Mouse (Mus musculus): ENCODE data around the gene Tia1. TPM values are rescaled to one million over a fixed set of nuclear protein-coding genes. Genes with fewer than 3 reads are reported as not detected.

Gene Tia1
- 130 and 160 TPM in 2 replicates for polyA plus RNA-seq (2014; fragmentation: Nextera tagmentation; extraction: Ambion mirVana)

DNA sequence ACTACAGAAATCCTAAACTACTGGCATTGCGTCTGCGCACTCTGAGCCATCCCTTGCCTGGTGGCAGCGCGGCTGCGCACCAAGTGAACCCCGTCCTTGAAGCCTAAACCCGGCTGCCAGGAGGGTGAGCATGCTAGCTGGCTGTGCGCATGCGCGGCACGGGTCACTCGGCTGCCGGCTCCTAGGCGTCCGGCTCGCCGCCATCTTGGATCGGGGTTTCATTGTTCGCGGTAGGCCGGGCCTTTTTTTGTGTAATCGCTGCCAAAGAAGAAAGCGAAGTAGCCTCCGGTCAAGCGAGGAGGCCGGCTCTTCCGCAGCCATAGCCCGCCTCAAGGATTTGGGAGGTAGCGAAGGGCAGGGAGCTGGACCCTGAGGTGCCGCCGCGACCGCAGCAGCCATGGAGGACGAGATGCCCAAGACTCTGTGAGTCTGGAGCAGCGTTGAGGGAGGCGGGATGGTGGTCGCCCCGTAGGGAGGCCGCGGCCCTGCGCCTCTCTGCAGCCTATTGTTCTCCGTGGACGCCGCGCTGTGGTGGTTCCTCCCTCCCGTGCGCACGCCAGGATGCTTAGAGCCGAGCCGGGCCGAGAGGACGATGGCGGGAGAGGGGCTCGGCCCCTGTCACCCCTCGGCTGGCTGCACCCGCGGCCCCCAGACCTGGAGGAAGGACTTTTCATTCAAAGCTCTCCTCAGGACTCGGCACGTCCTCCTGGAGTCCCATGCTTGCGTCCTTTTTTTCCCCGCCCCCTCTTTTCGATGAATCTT lies at the start of gene Tia1:
Gene Tia1 (plus strand): TSS at position 120 of the 762 bp plus-strand sequence.
- peak within 1 kb of the TSS; percentile 100 for H3K27ac ChIP-seq (replicated peaks; ENCODE audit: low read depth, low read length)
- H3K36me3 ChIP-seq (ENCODE audit: control insufficient read depth, insufficient read depth, low read length): peaks cover 14% of the 10 kb centered on the region
- no peaks in the 10 kb centered on the region for H3K27me3 ChIP-seq (replicated peaks; ENCODE audit: control insufficient read depth, insufficient read depth, low read length)
- peaks cover 5% of the 10 kb centered on the region for H3K4me1 ChIP-seq (ENCODE audit: control insufficient read depth, insufficient read depth, low read length)
- WGBS: 1% methylated on average over 47 of the region's 62 CpGs
- peak within 1 kb of the TSS; percentile 87 for H3K4me3 ChIP-seq (ENCODE audit: low read depth, low read length)
- peak within 1 kb of the TSS; percentile 68 for H3K4me2 ChIP-seq (ENCODE audit: low read depth, low read length)
- H3K9ac ChIP-seq (ENCODE audit: low read depth, low read length): peak within 1 kb of the TSS; percentile 99
- peak; percentile 99 for DNase-seq (ENCODE audit: low spot score)
- H3K9me3 ChIP-seq (ENCODE audit: control insufficient read depth, low read length): no peaks in the 10 kb centered on the region
- ATAC-seq (ENCODE audit: low read depth): peak; percentile 97

DNA sequence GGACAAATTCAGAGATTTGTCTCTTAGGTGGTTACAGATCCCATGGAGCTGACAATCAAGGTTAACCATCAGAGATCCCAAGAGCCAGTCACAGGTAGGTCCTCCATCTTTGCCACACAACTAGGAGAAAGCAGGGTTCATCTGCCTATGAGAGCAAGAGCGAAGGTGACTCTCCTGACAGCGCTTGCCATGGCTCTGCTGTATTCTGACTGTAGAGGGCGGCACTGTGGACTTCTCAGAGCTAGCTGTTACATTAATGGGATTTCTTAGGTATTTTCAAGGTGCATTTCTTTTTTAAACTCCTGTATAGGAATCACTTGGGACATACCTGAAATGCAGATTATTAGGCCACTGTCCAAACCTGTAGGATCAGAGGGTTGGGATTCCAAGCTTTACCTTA lies 49.1 kb upstream of the Tia1 start:
- 50% methylated on average over 3 of the region's 3 CpGs for WGBS
- H3K9ac ChIP-seq (ENCODE audit: low read depth, low read length): no peak overlapping the region
- no peaks in the 10 kb centered on the region for H3K27me3 ChIP-seq (replicated peaks; ENCODE audit: control insufficient read depth, insufficient read depth, low read length)
- no peak overlapping the region for H3K27ac ChIP-seq (replicated peaks; ENCODE audit: low read depth, low read length)
- no peaks in the 10 kb centered on the region for H3K36me3 ChIP-seq (ENCODE audit: control insufficient read depth, insufficient read depth, low read length)
- no peak overlapping the region for H3K4me2 ChIP-seq (ENCODE audit: low read depth, low read length)
- ATAC-seq (ENCODE audit: low read depth): no peak
- no peak overlapping the region for H3K4me3 ChIP-seq (ENCODE audit: low read depth, low read length)
- H3K9me3 ChIP-seq (ENCODE audit: control insufficient read depth, low read length): no peaks in the 10 kb centered on the region
- no peak for DNase-seq (ENCODE audit: low spot score)
- H3K4me1 ChIP-seq (ENCODE audit: control insufficient read depth, insufficient read depth, low read length): no peaks in the 10 kb centered on the region

DNA sequence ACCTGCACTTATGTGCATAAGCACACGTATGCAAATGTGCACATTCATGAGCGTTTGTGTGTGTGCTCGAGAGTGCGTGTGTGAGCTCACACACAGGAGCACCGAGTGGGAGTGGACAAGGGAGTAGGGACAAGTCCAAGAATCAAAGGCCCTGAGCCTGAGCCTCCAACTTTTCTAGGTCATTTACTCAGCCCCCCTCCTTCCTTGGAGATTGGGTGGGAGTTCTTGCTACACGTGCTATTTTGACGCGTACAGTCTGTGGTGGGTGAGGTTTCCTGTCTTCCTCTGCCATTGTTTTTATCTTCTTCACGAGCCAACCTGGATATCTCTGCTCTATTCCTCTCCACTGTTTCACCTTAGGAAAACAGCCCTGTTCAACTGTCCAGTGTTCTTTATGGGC lies 47.1 kb upstream of the Tia1 start:
- no peak overlapping the region for H3K4me2 ChIP-seq (ENCODE audit: low read depth, low read length)
- no peak for DNase-seq (ENCODE audit: low spot score)
- no peak for ATAC-seq (ENCODE audit: low read depth)
- WGBS: 79% methylated on average over 9 of the region's 9 CpGs
- H3K4me3 ChIP-seq (ENCODE audit: low read depth, low read length): no peak overlapping the region
- H3K9me3 ChIP-seq (ENCODE audit: control insufficient read depth, low read length): no peaks in the 10 kb centered on the region
- H3K9ac ChIP-seq (ENCODE audit: low read depth, low read length): no peak overlapping the region
- no peaks in the 10 kb centered on the region for H3K36me3 ChIP-seq (ENCODE audit: control insufficient read depth, insufficient read depth, low read length)
- H3K27ac ChIP-seq (replicated peaks; ENCODE audit: low read depth, low read length): no peak overlapping the region
- no peaks in the 10 kb centered on the region for H3K27me3 ChIP-seq (replicated peaks; ENCODE audit: control insufficient read depth, insufficient read depth, low read length)
- no peaks in the 10 kb centered on the region for H3K4me1 ChIP-seq (ENCODE audit: control insufficient read depth, insufficient read depth, low read length)

DNA sequence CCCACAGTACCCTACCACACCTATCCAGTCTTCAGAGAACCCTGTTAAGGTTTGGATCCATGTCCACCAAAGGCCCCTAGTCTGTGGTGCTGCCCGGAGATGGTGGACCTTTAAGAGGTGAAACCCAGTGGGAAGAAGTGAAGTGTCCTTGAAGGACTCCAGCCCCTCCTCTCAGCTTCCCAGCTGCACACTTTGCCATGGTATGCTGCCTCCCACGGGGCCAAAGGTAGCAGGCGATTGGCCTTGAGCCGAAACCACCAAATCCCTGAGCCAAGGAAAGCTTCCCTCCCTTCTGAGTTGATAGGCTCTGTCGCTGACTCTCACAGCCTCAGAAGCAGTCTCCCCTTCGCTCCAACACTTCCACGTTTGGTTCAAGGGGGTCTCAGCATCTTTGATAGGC lies 43.3 kb upstream of the Tia1 start:
- no peak for DNase-seq (ENCODE audit: low spot score)
- ATAC-seq (ENCODE audit: low read depth): no peak
- Histone ChIP-seq H3K27ac (replicated peaks; ENCODE audit: low read depth, low read length) (no peak overlapping the region), H3K9me3 (ENCODE audit: control insufficient read depth, low read length) (no peaks in the 10 kb centered on the region), H3K27me3 (replicated peaks; ENCODE audit: control insufficient read depth, insufficient read depth, low read length) (no peaks in the 10 kb centered on the region), H3K9ac (ENCODE audit: low read depth, low read length) (no peak overlapping the region), H3K4me3 (ENCODE audit: low read depth, low read length) (no peak overlapping the region), H3K4me1 (ENCODE audit: control insufficient read depth, insufficient read depth, low read length) (no peaks in the 10 kb centered on the region), H3K4me2 (ENCODE audit: low read depth, low read length) (no peak overlapping the region), H3K36me3 (ENCODE audit: control insufficient read depth, insufficient read depth, low read length) (no peaks in the 10 kb centered on the region)
- WGBS: 61% methylated on average over 7 of the region's 7 CpGs

DNA sequence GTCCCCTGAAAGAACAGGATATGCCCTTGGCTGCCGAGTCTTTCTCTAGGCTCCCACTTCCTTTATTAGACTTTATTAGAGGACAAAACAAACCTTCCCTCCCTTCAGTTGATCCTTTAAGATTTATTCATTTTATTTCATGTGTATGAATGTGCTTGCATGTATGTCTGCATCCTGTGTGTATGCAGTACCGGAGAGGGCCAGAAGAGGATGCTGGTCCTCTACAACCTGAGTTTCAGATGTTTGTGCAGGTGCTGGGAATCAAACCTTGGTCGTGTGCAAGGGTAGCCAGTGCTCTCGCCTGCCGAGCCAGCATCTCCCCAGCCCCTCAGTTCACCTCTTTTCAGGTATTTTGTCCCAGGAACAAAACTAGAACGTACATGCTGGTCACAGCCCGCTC lies 42.6 kb upstream of the Tia1 start:
- no peaks in the 10 kb centered on the region for H3K36me3 ChIP-seq (ENCODE audit: control insufficient read depth, insufficient read depth, low read length)
- ATAC-seq (ENCODE audit: low read depth) (no peak), DNase-seq (ENCODE audit: low spot score) (no peak)
- H3K4me2 ChIP-seq (ENCODE audit: low read depth, low read length): no peak overlapping the region
- H3K27ac ChIP-seq (replicated peaks; ENCODE audit: low read depth, low read length): no peak overlapping the region
- no peak overlapping the region for H3K4me3 ChIP-seq (ENCODE audit: low read depth, low read length)
- H3K9ac ChIP-seq (ENCODE audit: low read depth, low read length): no peak overlapping the region
- H3K27me3 ChIP-seq (replicated peaks; ENCODE audit: control insufficient read depth, insufficient read depth, low read length): no peaks in the 10 kb centered on the region
- 87% methylated on average over 7 of the region's 7 CpGs for WGBS
- H3K9me3 ChIP-seq (ENCODE audit: control insufficient read depth, low read length): no peaks in the 10 kb centered on the region
- H3K4me1 ChIP-seq (ENCODE audit: control insufficient read depth, insufficient read depth, low read length): no peaks in the 10 kb centered on the region

DNA sequence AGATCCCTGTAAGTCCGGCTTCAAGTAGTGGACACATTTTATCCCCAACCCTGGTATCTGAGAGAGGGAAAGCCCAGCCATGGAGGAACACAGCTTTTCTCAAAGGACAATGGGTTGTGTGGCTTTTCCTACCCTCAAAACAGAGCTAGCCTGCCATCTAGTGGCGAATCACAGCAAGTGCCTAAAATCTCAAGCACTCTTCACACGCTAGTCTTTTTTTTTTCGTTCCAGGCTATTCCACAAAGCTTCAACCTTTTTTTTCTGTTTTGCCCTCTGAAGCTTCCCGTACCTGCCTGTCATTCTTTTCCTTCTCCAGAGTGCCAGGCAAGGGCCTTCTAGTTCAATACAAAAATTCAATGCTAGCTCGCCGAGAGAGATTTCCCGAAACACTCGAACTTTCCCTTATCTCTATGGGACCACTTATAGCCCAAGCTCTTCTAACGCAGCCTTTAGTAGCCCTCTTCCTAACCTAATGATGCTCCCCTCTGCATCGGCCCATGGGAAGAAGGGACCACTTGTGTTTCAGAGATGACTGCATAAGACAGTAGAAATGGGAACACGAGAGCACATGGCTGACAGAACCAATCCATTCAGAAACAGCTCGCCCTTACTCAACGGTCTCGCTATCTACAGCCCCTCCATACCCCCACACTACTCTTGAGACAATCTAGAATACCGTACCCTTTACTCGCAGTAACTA lies 39.4 kb upstream of the Tia1 start:
- peak overlapping the region; percentile 49; the same call in 1 of the 2 replicates for H3K27ac ChIP-seq (replicated peaks; ENCODE audit: low read depth, low read length)
- peak; percentile 30 for ATAC-seq (ENCODE audit: low read depth)

DNA sequence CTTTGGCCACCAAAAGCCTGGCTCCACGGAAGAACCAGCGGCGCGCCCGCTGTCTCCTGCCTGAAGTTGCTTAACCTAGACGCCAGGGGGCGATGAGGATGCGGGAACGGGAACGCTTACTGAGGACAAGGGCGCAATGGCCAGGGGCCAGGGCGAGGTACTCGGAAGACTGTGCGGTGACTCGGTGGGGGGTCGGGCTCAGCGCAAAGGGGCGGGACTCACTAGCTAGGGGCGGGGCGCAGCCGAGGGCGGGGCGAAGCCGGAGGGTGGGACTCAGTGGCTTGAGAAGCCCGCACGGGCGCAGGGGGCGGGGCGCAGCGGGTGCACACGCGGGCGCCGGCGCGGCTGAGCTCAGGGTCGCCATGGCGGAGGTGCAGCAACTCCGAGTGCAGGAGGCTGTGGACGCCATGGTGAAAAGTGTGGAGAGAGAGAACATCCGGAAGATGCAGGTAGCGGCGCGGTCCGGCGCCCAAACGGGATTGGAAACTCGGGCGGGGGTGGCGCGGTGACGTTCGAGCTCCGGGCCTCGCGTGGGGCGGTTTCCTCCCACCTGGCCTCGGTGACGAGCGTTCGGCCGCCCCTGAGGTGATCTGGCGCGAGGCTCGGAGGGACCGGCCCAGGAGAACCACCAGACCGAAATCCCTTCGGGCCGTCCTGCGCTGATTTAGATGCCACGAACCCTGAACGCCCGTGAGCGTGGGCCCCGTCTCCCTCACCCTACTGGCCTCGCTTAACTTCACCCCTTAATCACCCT lies 38.5 kb upstream of the Tia1 start, which contains the start of gene Fam136a:
Gene Fam136a (plus strand): TSS at position 276 of the 754 bp plus-strand sequence.
- 0% methylated on average over 54 of the region's 76 CpGs for whole genome bisulfite sequencing
- peaks cover 16% of the 10 kb centered on the region for H3K36me3 ChIP-seq (ENCODE audit: control insufficient read depth, insufficient read depth, low read length)
- peak; percentile 95 for ATAC-seq (ENCODE audit: low read depth)
- peak within 1 kb of the TSS; percentile 71 for H3K27ac ChIP-seq (replicated peaks; ENCODE audit: low read depth, low read length)
- peaks cover 2% of the 10 kb centered on the region for H3K4me1 ChIP-seq (ENCODE audit: control insufficient read depth, insufficient read depth, low read length)
- peak within 1 kb of the TSS; percentile 74 for H3K4me3 ChIP-seq (ENCODE audit: low read depth, low read length)
- no peaks in the 10 kb centered on the region for H3K27me3 ChIP-seq (replicated peaks; ENCODE audit: control insufficient read depth, insufficient read depth, low read length)
- H3K9me3 ChIP-seq (ENCODE audit: control insufficient read depth, low read length): no peaks in the 10 kb centered on the region
- H3K9ac ChIP-seq (ENCODE audit: low read depth, low read length): peak within 1 kb of the TSS; percentile 90
- DNase-seq (ENCODE audit: low spot score): peak; percentile 99
- H3K4me2 ChIP-seq (ENCODE audit: low read depth, low read length): peak within 1 kb of the TSS; percentile 95

More for the DNA sequence above, 39.4 kb upstream of the Tia1 start:
- H3K4me3 ChIP-seq (ENCODE audit: low read depth, low read length): peak overlapping the region; percentile 74
- WGBS: 3% methylated on average over 17 of the region's 17 CpGs
- no peaks in the 10 kb centered on the region for H3K27me3 ChIP-seq (replicated peaks; ENCODE audit: control insufficient read depth, insufficient read depth, low read length)
- peaks cover 16% of the 10 kb centered on the region for H3K36me3 ChIP-seq (ENCODE audit: control insufficient read depth, insufficient read depth, low read length)
- no peaks in the 10 kb centered on the region for H3K4me1 ChIP-seq (ENCODE audit: control insufficient read depth, insufficient read depth, low read length)
- H3K9me3 ChIP-seq (ENCODE audit: control insufficient read depth, low read length): no peaks in the 10 kb centered on the region
- peak overlapping the region; percentile 63 for H3K9ac ChIP-seq (ENCODE audit: low read depth, low read length)
- H3K4me2 ChIP-seq (ENCODE audit: low read depth, low read length): peak overlapping the region; percentile 95
- peak; percentile 91 for DNase-seq (ENCODE audit: low spot score)

DNA sequence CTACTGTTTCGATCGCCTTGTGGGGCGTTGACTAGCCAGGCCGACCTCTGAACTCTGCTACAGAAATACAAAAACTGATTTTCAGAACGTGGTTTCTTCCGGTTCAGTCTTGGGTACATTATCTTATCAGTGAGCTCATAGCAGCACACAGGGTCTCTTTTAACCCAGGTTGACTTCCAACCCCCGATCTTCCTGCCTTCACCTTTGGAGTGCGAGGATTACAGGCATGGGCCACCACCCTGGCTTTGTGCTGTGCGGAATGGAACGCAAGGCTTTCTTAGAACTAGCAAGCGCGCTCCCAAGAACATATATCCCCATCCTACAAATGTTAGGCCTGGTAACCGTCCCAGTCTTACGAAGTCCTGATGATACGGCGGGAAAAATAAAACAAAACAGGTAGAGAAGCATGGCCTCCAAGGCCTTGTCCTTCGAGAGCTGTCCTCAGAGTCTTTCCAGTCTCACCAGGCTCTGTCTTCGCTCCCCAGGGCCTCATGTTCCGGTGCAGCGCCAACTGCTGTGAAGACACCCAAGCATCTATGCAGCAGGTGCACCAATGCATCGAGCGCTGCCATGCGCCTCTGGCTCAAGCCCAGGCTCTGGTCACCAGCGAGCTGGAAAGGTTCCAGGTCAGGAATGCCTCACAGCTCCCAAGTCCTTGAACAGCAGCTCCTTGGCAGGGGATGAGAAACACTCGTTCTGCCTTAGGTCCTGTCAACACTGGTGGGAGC lies 37.7 kb upstream of the Tia1 start:
- DNase-seq (ENCODE audit: low spot score) (peak; percentile 21), ATAC-seq (ENCODE audit: low read depth) (no peak)
- Histone ChIP-seq H3K27ac (replicated peaks; ENCODE audit: low read depth, low read length) (peak overlapping the region; percentile 71), H3K9ac (ENCODE audit: low read depth, low read length) (peak overlapping the region; percentile 90), H3K27me3 (replicated peaks; ENCODE audit: control insufficient read depth, insufficient read depth, low read length) (no peaks in the 10 kb centered on the region), H3K36me3 (ENCODE audit: control insufficient read depth, insufficient read depth, low read length) (peaks cover 16% of the 10 kb centered on the region), H3K4me3 (ENCODE audit: low read depth, low read length) (peak overlapping the region; percentile 74), H3K4me1 (ENCODE audit: control insufficient read depth, insufficient read depth, low read length) (peaks cover 6% of the 10 kb centered on the region), H3K9me3 (ENCODE audit: control insufficient read depth, low read length) (no peaks in the 10 kb centered on the region), H3K4me2 (ENCODE audit: low read depth, low read length) (peak overlapping the region; percentile 95)
- 43% methylated on average over 25 of the region's 25 CpGs for WGBS

Data from embryonic facial prominence, embryonic 14.5 days (tissue).